Mouse (Mus musculus) heart, postnatal 0 days (tissue): ENCODE measurements around the gene Sowahd. TPM values are rescaled to one million over a fixed set of nuclear protein-coding genes. Genes with fewer than 3 reads are reported as not detected.

Source experiments
- ATAC-seq: fragments of 200-750 bp; cut with Nextera tagmentation; 2 replicates; pipeline ENCODE4 v1.8.0; 2017; ENCODE audit warnings: low read depth, moderate number of reproducible peaks, moderate library complexity; ENCODE audit not compliant: insufficient read depth
- DNase-seq: peaks from one replicate; pipeline ENCODE4 v3.0.0-alpha.2; 2016; ENCODE audit warnings: low spot score
- H3K27ac ChIP-seq: fragments of 300-500 bp; sonication (generic); 2 replicates; pipeline ENCODE4 v1.5.1; 2014; ENCODE audit warnings: low read depth, mild to moderate bottlenecking
- H3K27me3 ChIP-seq: fragments of 300-500 bp; sonication (generic); 2 replicates; pipeline ENCODE4 v1.6.1; 2014; ENCODE audit warnings: low read length, mixed read lengths; ENCODE audit not compliant: control insufficient read depth, insufficient read depth
- H3K36me3 ChIP-seq: fragments of 300-500 bp; sonication (generic); replicated peaks from 2 replicates; pipeline ENCODE4 v1.6.1; 2014; ENCODE audit warnings: low read length, mixed read lengths; ENCODE audit not compliant: control insufficient read depth, insufficient read depth
- H3K4me1 ChIP-seq: fragments of 300-500 bp; sonication (generic); 2 replicates; pipeline ENCODE4 v1.6.1; 2014; ENCODE audit warnings: antibody characterized with exemption; ENCODE audit not compliant: control insufficient read depth, insufficient read depth
- H3K4me2 ChIP-seq: fragments of 300-500 bp; sonication (generic); 2 replicates; pipeline ENCODE4 v1.6.1; 2014; ENCODE audit warnings: low read depth, mild to moderate bottlenecking, low read length, moderate library complexity
- H3K4me3 ChIP-seq: fragments of 300-500 bp; sonication (generic); 2 replicates; pipeline ENCODE4 v1.5.1; 2014; ENCODE audit warnings: low read depth, low read length
- H3K9ac ChIP-seq: fragments of 300-500 bp; sonication (generic); replicated peaks from 2 replicates; pipeline ENCODE4 v1.6.1; 2014; ENCODE audit warnings: low read depth, low read length, mixed read lengths
- H3K9me3 ChIP-seq: fragments of 300-500 bp; sonication (generic); replicated peaks from 2 replicates; pipeline ENCODE4 v1.6.1; 2016; ENCODE audit warnings: low read length; ENCODE audit not compliant: control insufficient read depth
- CTCF ChIP-seq: IDR thresholded peaks from 2 replicates; pipeline ENCODE4 v1.5.1; 2016; ENCODE audit warnings: antibody characterized with exemption, control low read depth, low read depth
- EP300 ChIP-seq: IDR thresholded peaks from 2 replicates; pipeline ENCODE4 v1.6.1; 2016; ENCODE audit warnings: antibody characterized with exemption, low read depth
- WGBS: fragments of 180-500 bp; shearing (Covaris S2); extraction: QIAGEN DNeasy Blood & Tissue Kit; methylation state at CpG from one replicate; pipeline ENCODE4 v1.1.7; 2014; 5-methylcytosine and 5-hydroxymethylcytosine counted together
- polyA plus RNA-seq: library from polyadenylated mRNA; unstranded; fragments of >200 nt; fragmentation: Nextera tagmentation; extraction: Ambion mirVana; gene quantifications from 2 replicates; pipeline ENCODE4 v1.2.1, GENCODE M21; 2015
- total RNA-seq: library from RNA; depleted of rRNA; stranded (reverse); fragments of >200 nt; gene quantifications from 2 replicates; pipeline ENCODE4 v1.2.3, GENCODE M21; 2014; ENCODE audit warnings: low replicate concordance; rRNA removed

Gene Sowahd
- total RNA-seq (not detected in 2 replicates), polyA plus RNA-seq (not detected in 2 replicates)

GRCm38 (mm10) chrX:37048066-37048889 is at the start of gene Sowahd:
TSS of gene Sowahd (plus strand) at chrX:37048845.
- H3K4me2 ChIP-seq = peak within 1 kb of the TSS; percentile 61
- H3K4me3 ChIP-seq = peak within 1 kb of the TSS; percentile 41
- 12% methylated on average over 37 of the region's 38 CpGs for WGBS
- no peak for ATAC-seq
- DNase-seq = no peak
- H3K27me3 ChIP-seq = peaks cover 26% of the 10 kb centered on the region
- H3K27ac ChIP-seq = no peak within 1 kb of the TSS
- H3K36me3 ChIP-seq = no peaks in the 10 kb centered on the region
- no peaks in the 10 kb centered on the region for H3K9me3 ChIP-seq
- no peak within 1 kb of the TSS for H3K9ac ChIP-seq
- H3K4me1 ChIP-seq = no peaks in the 10 kb centered on the region
- TF ChIP-seq EP300 (no peak), CTCF (no peak)

GRCm38 (mm10) chrX:37013870-37014269 is 34.8 kb upstream of the Sowahd start:
- H3K4me3 ChIP-seq = no peak overlapping the region
- H3K4me1 ChIP-seq = no peaks in the 10 kb centered on the region
- no peak overlapping the region for H3K27ac ChIP-seq
- no peak overlapping the region for H3K9ac ChIP-seq
- H3K27me3 ChIP-seq = no peaks in the 10 kb centered on the region
- TF ChIP-seq EP300 (no peak), CTCF (no peak)
- no peak overlapping the region for H3K4me2 ChIP-seq
- 40% methylated on average over 5 of the region's 5 CpGs for WGBS
- ATAC-seq (no peak), DNase-seq (no peak)
- no peaks in the 10 kb centered on the region for H3K9me3 ChIP-seq
- H3K36me3 ChIP-seq = no peaks in the 10 kb centered on the region

- TF ChIP-seq CTCF (no peak), EP300 (no peak)
- DNase-seq = no peak
- 80% methylated on average over 9 of the region's 9 CpGs for WGBS
- Histone ChIP-seq H3K27me3 (no peaks in the 10 kb centered on the region), H3K9me3 (no peaks in the 10 kb centered on the region), H3K9ac (no peak overlapping the region), H3K4me3 (no peak overlapping the region), H3K36me3 (no peaks in the 10 kb centered on the region), H3K4me1 (no peaks in the 10 kb centered on the region), H3K27ac (no peak overlapping the region), H3K4me2 (no peak overlapping the region)
- no peak for ATAC-seq
These were observed 30.4 kb upstream of the Sowahd start for GRCm38 (mm10) chrX:37018150-37018654.

- 72% methylated on average over 3 of the region's 3 CpGs for WGBS
- Histone ChIP-seq H3K9ac (no peak overlapping the region), H3K4me3 (no peak overlapping the region), H3K27ac (no peak overlapping the region), H3K4me2 (no peak overlapping the region), H3K27me3 (no peaks in the 10 kb centered on the region), H3K36me3 (no peaks in the 10 kb centered on the region), H3K4me1 (no peaks in the 10 kb centered on the region), H3K9me3 (no peaks in the 10 kb centered on the region)
- no peak for ATAC-seq
- no peak for TF ChIP-seq EP300
- TF ChIP-seq CTCF = peak; percentile 27; the same call in 1 of the 2 replicates
- DNase-seq = no peak
These were observed 29.6 kb upstream of the Sowahd start for GRCm38 (mm10) chrX:37019045-37019444.

- H3K9me3 ChIP-seq = no peaks in the 10 kb centered on the region
- H3K27me3 ChIP-seq = no peaks in the 10 kb centered on the region
- H3K36me3 ChIP-seq = no peaks in the 10 kb centered on the region
- H3K4me3 ChIP-seq = no peak overlapping the region
- H3K4me2 ChIP-seq = no peak overlapping the region
- no peaks in the 10 kb centered on the region for H3K4me1 ChIP-seq
- H3K27ac ChIP-seq = no peak overlapping the region
- DNase-seq (peak; percentile 7), ATAC-seq (no peak)
- TF ChIP-seq CTCF (peak; percentile 76), EP300 (no peak)
- 12% methylated on average over 3 of the region's 3 CpGs for WGBS
- H3K9ac ChIP-seq = no peak overlapping the region
These were observed 26.0 kb upstream of the Sowahd start for GRCm38 (mm10) chrX:37022690-37023089.
